Mouse (Mus musculus) liver, postnatal 0 days (tissue): ENCODE data around the gene Olfr12. TPM values are rescaled to one million over a fixed set of nuclear protein-coding genes. Genes with fewer than 3 reads are reported as not detected.

Experiments
- ATAC-seq: fragments of 200-750 bp; cut with Nextera tagmentation; 2 replicates; pipeline ENCODE4 v1.8.0; 2017; ENCODE audit warnings: mild to moderate bottlenecking, moderate library complexity
- DNase-seq: peaks from one replicate; pipeline ENCODE4 v3.0.0-alpha.2; 2016
- H3K27ac ChIP-seq: fragments of 300-500 bp; sonication (generic); 2 replicates; pipeline ENCODE4 v1.5.1; 2014; ENCODE audit warnings: antibody characterized with exemption, moderate library complexity, mild to moderate bottlenecking, low read depth
- H3K27me3 ChIP-seq: fragments of 300-500 bp; sonication (generic); 2 replicates; pipeline ENCODE4 v1.6.1; 2014; ENCODE audit warnings: low read length, control low read depth, mixed read lengths; ENCODE audit not compliant: insufficient read depth
- H3K36me3 ChIP-seq: fragments of 300-500 bp; sonication (generic); replicated peaks from 2 replicates; pipeline ENCODE4 v1.6.1; 2014; ENCODE audit warnings: mild to moderate bottlenecking, control low read depth, low read length, moderate library complexity, mixed read lengths; ENCODE audit not compliant: insufficient read depth
- H3K4me1 ChIP-seq: fragments of 300-500 bp; sonication (generic); 2 replicates; pipeline ENCODE4 v1.6.1; 2014; ENCODE audit warnings: antibody characterized with exemption, mild to moderate bottlenecking, control low read depth; ENCODE audit not compliant: insufficient read depth
- H3K4me2 ChIP-seq: fragments of 300-500 bp; sonication (generic); 2 replicates; pipeline ENCODE4 v1.6.1; 2014; ENCODE audit warnings: low read depth, mild to moderate bottlenecking, low read length, moderate library complexity, mixed read lengths
- H3K4me3 ChIP-seq: fragments of 300-500 bp; sonication (generic); 2 replicates; pipeline ENCODE4 v1.5.1; 2014; ENCODE audit warnings: low read depth, low read length
- H3K9ac ChIP-seq: fragments of 300-500 bp; sonication (generic); replicated peaks from 2 replicates; pipeline ENCODE4 v1.6.1; 2014; ENCODE audit warnings: mild to moderate bottlenecking, moderate library complexity
- H3K9me3 ChIP-seq: fragments of 300-500 bp; sonication (generic); 2 replicates; pipeline ENCODE4 v1.6.1; 2016; ENCODE audit warnings: mild to moderate bottlenecking, control low read depth, low read length, mixed read lengths
- CTCF ChIP-seq: sonication (generic); IDR thresholded peaks from 2 replicates; pipeline ENCODE4 v1.5.1; 2016; ENCODE audit warnings: antibody characterized with exemption, low read depth
- EP300 ChIP-seq: IDR thresholded peaks from 2 replicates; pipeline ENCODE4 v1.6.1; 2016; ENCODE audit warnings: antibody characterized with exemption, low read depth, mild to moderate bottlenecking
- WGBS: fragments of 180-500 bp; shearing (Covaris S2); extraction: QIAGEN DNeasy Blood & Tissue Kit; methylation state at CpG from one replicate; pipeline ENCODE4 v1.1.7; 2014; ENCODE audit not compliant: insufficient replicate concordance; 5-methylcytosine and 5-hydroxymethylcytosine counted together
- polyA plus RNA-seq: library from polyadenylated mRNA; unstranded; fragments of >200 nt; fragmentation: Nextera tagmentation; extraction: Ambion mirVana; gene quantifications from 2 replicates; pipeline ENCODE4 v1.2.1, GENCODE M21; 2015

The Olfr12 gene
- polyA plus RNA-seq = not detected in 2 replicates

GRCm38 (mm10) chr1:92617488-92617887, at the start of gene Olfr12:
Gene Olfr12, plus strand, starts transcription at chr1:92617788.
- 65% methylated on average over 2 of the region's 2 CpGs for whole genome bisulfite sequencing
- Histone ChIP-seq H3K4me1 (no peaks in the 10 kb centered on the region), H3K4me2 (no peak within 1 kb of the TSS), H3K9ac (no peak within 1 kb of the TSS), H3K27ac (no peak within 1 kb of the TSS), H3K27me3 (no peaks in the 10 kb centered on the region), H3K9me3 (no peaks in the 10 kb centered on the region), H3K4me3 (no peak within 1 kb of the TSS), H3K36me3 (no peaks in the 10 kb centered on the region)
- ATAC-seq (no peak), DNase-seq (no peak)
- TF ChIP-seq CTCF = no peak
- no peak for TF ChIP-seq EP300

- no peak for DNase-seq
- TF ChIP-seq EP300 (no peak), CTCF (no peak)
- H3K4me2 ChIP-seq = no peak within 1 kb of the TSS
- H3K27ac ChIP-seq = no peak within 1 kb of the TSS
- no peaks in the 10 kb centered on the region for H3K36me3 ChIP-seq
- WGBS = 81% methylated on average over 3 of the region's 3 CpGs
- H3K27me3 ChIP-seq = no peaks in the 10 kb centered on the region
- no peaks in the 10 kb centered on the region for H3K9me3 ChIP-seq
- ATAC-seq = no peak
- H3K4me1 ChIP-seq = no peaks in the 10 kb centered on the region
- no peak within 1 kb of the TSS for H3K4me3 ChIP-seq
- H3K9ac ChIP-seq = no peak within 1 kb of the TSS
Measured at GRCm38 (mm10) chr1:92571022-92571421, 46.6 kb upstream of the Olfr12 start, which contains the start of gene Olfr1413. Gene Olfr1413, plus strand, starts transcription at chr1:92571322.

DNA sequence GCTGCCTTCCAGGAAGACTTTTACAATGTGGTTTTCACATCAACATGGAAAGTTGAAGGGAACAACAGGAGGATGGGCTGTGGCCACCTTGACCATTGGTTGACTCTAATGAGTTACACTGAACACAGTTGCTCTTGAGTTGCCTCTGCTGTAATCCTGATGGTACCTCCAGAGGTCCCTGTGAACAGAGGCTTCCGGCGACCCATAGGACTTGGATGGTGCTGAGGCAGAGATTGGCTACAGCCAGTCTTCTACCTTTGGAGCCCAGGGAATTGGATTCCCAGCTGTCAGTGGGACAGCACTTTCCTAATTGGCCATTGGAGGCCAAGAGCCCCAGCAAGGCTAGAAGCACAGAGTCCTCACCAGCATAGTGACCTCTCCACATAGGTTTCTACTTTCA, 32.1 kb upstream of the Olfr12 start, which contains the start of gene Olfr1412:
Gene Olfr1412, plus strand, starts transcription at position 301 of the 400 bp plus-strand sequence.
- Histone ChIP-seq H3K9me3 (no peaks in the 10 kb centered on the region), H3K36me3 (no peaks in the 10 kb centered on the region), H3K9ac (no peak within 1 kb of the TSS), H3K4me1 (no peaks in the 10 kb centered on the region), H3K27me3 (no peaks in the 10 kb centered on the region), H3K27ac (no peak within 1 kb of the TSS), H3K4me3 (no peak within 1 kb of the TSS), H3K4me2 (no peak within 1 kb of the TSS)
- ATAC-seq (no peak), DNase-seq (no peak)
- TF ChIP-seq CTCF (no peak), EP300 (no peak)
- WGBS = 71% methylated on average over 2 of the region's 2 CpGs

GRCm38 (mm10) chr1:92594111-92594510, 23.5 kb upstream of the Olfr12 start, which contains the start of gene Olfr1411:
Gene Olfr1411, plus strand, starts transcription at chr1:92594411.
- ATAC-seq = no peak
- Histone ChIP-seq H3K27ac (no peak within 1 kb of the TSS), H3K4me3 (no peak within 1 kb of the TSS), H3K9ac (no peak within 1 kb of the TSS), H3K4me2 (no peak within 1 kb of the TSS), H3K36me3 (no peaks in the 10 kb centered on the region), H3K27me3 (no peaks in the 10 kb centered on the region), H3K9me3 (no peaks in the 10 kb centered on the region), H3K4me1 (no peaks in the 10 kb centered on the region)
- DNase-seq = no peak
- TF ChIP-seq CTCF (no peak), EP300 (no peak)

DNA sequence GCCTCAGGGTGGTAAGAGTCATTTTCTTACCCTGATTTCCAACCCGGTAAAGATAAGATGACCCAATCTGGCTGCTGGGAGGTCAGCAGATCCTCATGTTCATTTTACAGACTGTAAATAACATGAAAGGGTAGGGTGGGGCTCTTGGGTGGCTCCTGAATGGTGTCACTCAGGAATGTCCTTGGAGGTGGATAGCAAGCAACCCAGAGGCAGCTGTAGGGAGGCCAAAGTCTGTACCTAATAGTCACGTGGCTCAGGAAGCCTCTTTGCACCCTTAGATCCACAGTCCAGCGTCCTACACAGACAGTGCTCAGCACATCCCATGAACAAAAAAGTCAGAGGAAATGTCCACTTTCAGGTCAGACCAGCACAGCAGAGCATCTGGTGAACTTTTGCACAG, 21.6 kb upstream of the Olfr12 start:
- no peaks in the 10 kb centered on the region for H3K36me3 ChIP-seq
- no peaks in the 10 kb centered on the region for H3K4me1 ChIP-seq
- H3K27me3 ChIP-seq = no peaks in the 10 kb centered on the region
- ATAC-seq = no peak
- H3K9ac ChIP-seq = no peak overlapping the region
- H3K27ac ChIP-seq = no peak overlapping the region
- no peak for DNase-seq
- 61% methylated on average over 3 of the region's 3 CpGs for WGBS
- no peak overlapping the region for H3K4me3 ChIP-seq
- TF ChIP-seq EP300 (no peak), CTCF (no peak)
- H3K4me2 ChIP-seq = no peak overlapping the region
- no peaks in the 10 kb centered on the region for H3K9me3 ChIP-seq

GRCm38 (mm10) chr1:92605482-92605881, 12.1 kb upstream of the Olfr12 start, which contains the start of gene Olfr1410:
Gene Olfr1410, plus strand, starts transcription at chr1:92605782.
- H3K9ac ChIP-seq = no peak within 1 kb of the TSS
- H3K36me3 ChIP-seq = no peaks in the 10 kb centered on the region
- no peaks in the 10 kb centered on the region for H3K27me3 ChIP-seq
- WGBS = 71% methylated on average over 1 of the region's 1 CpGs
- ATAC-seq = no peak
- DNase-seq = no peak
- no peak within 1 kb of the TSS for H3K27ac ChIP-seq
- H3K9me3 ChIP-seq = no peaks in the 10 kb centered on the region
- no peak within 1 kb of the TSS for H3K4me2 ChIP-seq
- H3K4me3 ChIP-seq = no peak within 1 kb of the TSS
- TF ChIP-seq CTCF = no peak
- TF ChIP-seq EP300 = no peak
- H3K4me1 ChIP-seq = no peaks in the 10 kb centered on the region

- Histone ChIP-seq H3K27me3 (no peaks in the 10 kb centered on the region), H3K4me1 (no peaks in the 10 kb centered on the region), H3K36me3 (no peaks in the 10 kb centered on the region), H3K27ac (no peak overlapping the region), H3K9me3 (no peaks in the 10 kb centered on the region), H3K9ac (no peak overlapping the region), H3K4me2 (no peak overlapping the region), H3K4me3 (no peak overlapping the region)
- no peak for DNase-seq
- TF ChIP-seq EP300 (no peak), CTCF (no peak)
- ATAC-seq = no peak
- 58% methylated on average over 4 of the region's 4 CpGs for WGBS
Measured at GRCm38 (mm10) chr1:92607711-92608110, 9.9 kb upstream of the Olfr12 start.
